In genomic region chr8:124416646-124417045, GRCm38 (mm10) we compare ENCODE assay signal across 29 mouse cellular contexts. TPM values are rescaled to one million over a fixed set of nuclear protein-coding genes. Genes with fewer than 3 reads are reported as not detected.
DNase-seq lines count a peak whose midpoint lies in the region; TF ChIP-seq lines count a peak whose summit lies in the region.
"Had no signal": no experiment of that assay in that cellular context is flagged by ENCODE, and none has a peak within 500 bp of the region (broad histone marks: within the 10 kb centered on the region; RNA-seq: fewer than 3 reads in every experiment).

No protein-coding gene starts in this region.

- no peaks in the 10 kb centered on the region for H3K79me2 ChIP-seq in CH12.LX (replicated peaks; ENCODE audit: control insufficient read depth, extremely low read depth, insufficient read depth, poor library complexity, severe bottlenecking)

- TF ChIP-seq CTCF in layer of hippocampus, adult 2 months (conservative IDR thresholded peaks at IDR 0.05) = no peak
- no peak for TF ChIP-seq CTCF in CH12.LX (conservative IDR thresholded peaks at IDR 0.05 in 1 of 2, IDR thresholded peaks at IDR 0.05 in 1 of 2; ENCODE audit: low read depth in 2 of 2, low read length in 2 of 2)

- TF ChIP-seq POLR2A in CH12.LX (IDR thresholded peaks at IDR 0.05; ENCODE audit: low read depth, low read length) = no peak

- TF ChIP-seq EP300 in CH12.LX (IDR thresholded peaks at IDR 0.05; ENCODE audit: low read length) = no peak

- H3K4me2 ChIP-seq in CH12.LX (ENCODE audit: insufficient read depth, low read depth, poor library complexity, severe bottlenecking) = no peak overlapping the region
- H3K4me2 ChIP-seq: embryonic facial prominence, embryonic 13.5 days; forebrain, embryonic 12.5 days; forebrain, embryonic 15.5 days; heart, embryonic 12.5 days; hindbrain, embryonic 14.5 days had no signal

- in situ Hi-C loops in CH12.LX (cut with MboI; ENCODE audit: low pct_ligation_motif_present, low pct_unique_long_range_greater_than_20kb, low sequenced_read_pairs) = no loop called here

- H3K9ac ChIP-seq in CH12.LX (ENCODE audit: insufficient read depth, low read depth) = no peak overlapping the region
- H3K9ac ChIP-seq: embryonic facial prominence, embryonic 13.5 days; forebrain, embryonic 12.5 days; forebrain, embryonic 15.5 days; heart, embryonic 12.5 days; hindbrain, embryonic 14.5 days had no signal

- no peaks in the 10 kb centered on the region for H3K36me3 ChIP-seq in CH12.LX (replicated peaks in 1 of 2; ENCODE audit: control insufficient read depth in 1 of 2, insufficient read depth in 1 of 2, low read length in 1 of 2)
- H3K36me3 ChIP-seq: embryonic facial prominence, embryonic 10.5 days; embryonic facial prominence, embryonic 13.5 days; forebrain, embryonic 12.5 days; forebrain, embryonic 15.5 days; heart, embryonic 12.5 days had no signal

- peak overlapping the region; percentile 67 for H3K27ac ChIP-seq in layer of hippocampus, adult 2 months
- no peak overlapping the region for H3K27ac ChIP-seq in CH12.LX (ENCODE audit: insufficient read depth, low read depth)
- H3K27ac ChIP-seq: embryonic facial prominence, embryonic 10.5 days; embryonic facial prominence, embryonic 13.5 days; forebrain, embryonic 12.5 days; forebrain, embryonic 15.5 days; heart, adult 2 months; hindbrain, embryonic 14.5 days; hindbrain, postnatal 0 days had no signal

- no peak overlapping the region for H3K4me3 ChIP-seq in layer of hippocampus, adult 2 months
- H3K4me3 ChIP-seq in CH12.LX (replicated peaks in 1 of 3; ENCODE audit: low read depth in 2 of 3, low read length in 2 of 3, poor library complexity in 1 of 3) = no peak overlapping the region
- H3K4me3 ChIP-seq: embryonic facial prominence, embryonic 10.5 days; embryonic facial prominence, embryonic 13.5 days; erythroblast, embryonic 14.5 days; forebrain, embryonic 12.5 days; forebrain, embryonic 15.5 days; heart, adult 2 months; heart, embryonic 12.5 days had no signal

- dilution Hi-C loops in CH12.LX (cut with MboI; ENCODE audit: extremely low pct_ligation_motif_present, extremely low pct_unique_long_range_greater_than_20kb, low sequenced_read_pairs) = no loop called here

- no peak for DNase-seq in layer of hippocampus, adult 2 months (ENCODE audit: low spot score in 2 of 2)
- no peak for DNase-seq in layer of hippocampus, postnatal 25 days (ENCODE audit: extremely low spot score in 1 of 2, low spot score in 1 of 2)
- DNase-seq in 3T3-L1 (ENCODE audit: low read depth, low spot score) = peak; percentile 22
- DNase-seq in CH12.LX (ENCODE audit: extremely low read depth) = peak; percentile 14
- peak; percentile 68 for DNase-seq in NIH3T3 (ENCODE audit: low read depth)
- no peak for DNase-seq in kidney, postnatal 4 days
- no peak for DNase-seq in cerebellum, postnatal 25 days
- DNase-seq: adrenal gland, adult 2 months; adrenal gland, postnatal 14 days; cerebellum, adult 18-20 months; cerebellum, adult 9-10 months; cerebellum, postnatal 36 days; embryo, embryonic 11 days; gastrocnemius, postnatal 25 days; heart, adult 2 months; heart, postnatal 14 days; heart, postnatal 4 days; kidney, adult 18-20 months had no signal

- peaks cover 3 to 53% of the 10 kb centered on the region in 2 experiments; a peak in 3 of 4 replicates for H3K4me1 ChIP-seq in CH12.LX (ENCODE audit: control insufficient read depth in 1 of 2, insufficient read depth in 2 of 2)
- H3K4me1 ChIP-seq: embryonic facial prominence, embryonic 13.5 days; forebrain, embryonic 12.5 days; forebrain, embryonic 15.5 days had no signal

- TF ChIP-seq RAD21 in CH12.LX (IDR thresholded peaks at IDR 0.05; ENCODE audit: low read depth, low read length) = no peak

- no peaks in the 10 kb centered on the region for H3K9me3 ChIP-seq in CH12.LX (replicated peaks; ENCODE audit: low read length)
- H3K9me3 ChIP-seq: embryonic facial prominence, embryonic 10.5 days; embryonic facial prominence, embryonic 13.5 days; forebrain, embryonic 12.5 days; forebrain, embryonic 15.5 days; heart, embryonic 12.5 days had no signal

- H3K27me3 ChIP-seq in CH12.LX (replicated peaks) = peaks cover 2% of the 10 kb centered on the region
- H3K27me3 ChIP-seq: embryonic facial prominence, embryonic 13.5 days; forebrain, embryonic 12.5 days; forebrain, embryonic 15.5 days; heart, embryonic 12.5 days; Patski had no signal

TF ChIP-seq in CH12.LX, 34 proteins besides CTCF, POLR2A, EP300 and RAD21:
- TF ChIP-seq ZC3H11A (IDR thresholded peaks at IDR 0.05; ENCODE audit: low read depth, low read length) (no peak), ETS1 (conservative IDR thresholded peaks at IDR 0.05; ENCODE audit: low read depth, low read length) (no peak), SIN3A (IDR thresholded peaks at IDR 0.05; ENCODE audit: low read length) (no peak), SMC3 (IDR thresholded peaks at IDR 0.05; ENCODE audit: low read depth, low read length) (no peak), KAT2A (IDR thresholded peaks at IDR 0.05; ENCODE audit: insufficient replicate concordance, low read length) (no peak), BHLHE40 (IDR thresholded peaks at IDR 0.05; ENCODE audit: low read depth, low read length) (no peak), JUN (IDR thresholded peaks at IDR 0.05; ENCODE audit: insufficient read depth, low read depth, low read length) (no peak)

RNA-seq across cellular contexts. Expression of gene Pgbd5, which starts 22.8 kb away (rescaled TPM):
- total RNA-seq in layer of hippocampus, adult 2 months (2021) = 100 to 1,000 TPM; 291 to 304 TPM
- total RNA-seq in layer of hippocampus, postnatal 25 days (2021) = 100 to 1,000 TPM; 261 to 272 TPM
- total RNA-seq in CH12.LX (2012; rRNA removed) = 1.2 and 3.1 TPM in 2 replicates
- total RNA-seq in CH12.LX (2014; rRNA removed) = 0.53 and 0.89 TPM in 2 replicates
- polyA plus RNA-seq in CH12.LX (2012; ENCODE audit: insufficient read length, low read depth) = 3.1 and 3.9 TPM in 2 replicates
- total RNA-seq: MEL had no signal
- polyA plus RNA-seq: erythroblast, embryonic 14.5 days; inflammation-experienced regulatory T-cells, adult 6 months had no signal

Comparison
In these comparisons a context has a peak if more than half of its experiments do, and no peak if none do; other contexts are left out.
1. DNase-seq: peak in 3T3-L1 (single experiment), CH12.LX (single experiment) and NIH3T3 (single experiment); none in layer of hippocampus, adult 2 months (0 of 2), layer of hippocampus, postnatal 25 days (0 of 2), kidney, postnatal 4 days (0 of 2) and cerebellum, postnatal 25 days (0 of 2).
2. RNA of gene Pgbd5, which starts 22.8 kb away (total RNA-seq): 291 to 304 TPM in layer of hippocampus, adult 2 months and 261 to 272 TPM in layer of hippocampus, postnatal 25 days; 0.53 to 3.1 TPM in CH12.LX; every median in the first group is over 10 times any median in the second.